Mouse (Mus musculus): ENCODE measurements around the gene BC067074.
A peak's percentile ranks its signal among the peaks of the same experiment; 100 is the strongest.

The BC067074 gene

GRCm38 (mm10) chr13:113321972-113322371, 29.0 kb downstream of the BC067074 start:
- DNase-seq (ENCODE audit: low spot score in 2 of 2): peak in 1 of 2 experiments; percentile 58

GRCm38 (mm10) chr13:113324241-113324640, 31.3 kb downstream of the BC067074 start:
- DNase-seq (ENCODE audit: low spot score in 2 of 2): no peak

GRCm38 (mm10) chr13:113325678-113326077, 32.7 kb downstream of the BC067074 start:
- DNase-seq (ENCODE audit: low spot score in 2 of 2): no peak

- no peak for DNase-seq (ENCODE audit: low spot score in 2 of 2)
Observed at GRCm38 (mm10) chr13:113332256-113332655, 39.3 kb downstream of the BC067074 start.

GRCm38 (mm10) chr13:113333374-113333773, 40.4 kb downstream of the BC067074 start:
- no peak for DNase-seq (ENCODE audit: low spot score in 2 of 2)

- no peak for DNase-seq (ENCODE audit: low spot score in 2 of 2)
Observed at GRCm38 (mm10) chr13:113333931-113334330, 41.0 kb downstream of the BC067074 start.

- no peak for DNase-seq (ENCODE audit: low spot score in 2 of 2)
Observed at GRCm38 (mm10) chr13:113334773-113335172, 41.8 kb downstream of the BC067074 start.

- DNase-seq (ENCODE audit: low spot score in 2 of 2): peak in 1 of 2 experiments; percentile 82
Observed at GRCm38 (mm10) chr13:113337223-113337858, 44.4 kb downstream of the BC067074 start.

GRCm38 (mm10) chr13:113340644-113341043, 47.7 kb downstream of the BC067074 start:
- no peak for DNase-seq (ENCODE audit: low spot score in 2 of 2)

- DNase-seq (ENCODE audit: low spot score in 2 of 2): no peak
Observed at GRCm38 (mm10) chr13:113341161-113341560, 48.2 kb downstream of the BC067074 start.

- no peak for DNase-seq (ENCODE audit: low spot score in 2 of 2)
Observed at GRCm38 (mm10) chr13:113342355-113342919, 49.5 kb downstream of the BC067074 start.

GRCm38 (mm10) chr13:113350743-113351430, 57.9 kb downstream of the BC067074 start:
- no peak for DNase-seq (ENCODE audit: low spot score in 2 of 2)

- DNase-seq (ENCODE audit: low spot score in 2 of 2): no peak
Observed at GRCm38 (mm10) chr13:113353546-113353945, 60.6 kb downstream of the BC067074 start.

- no peak for DNase-seq (ENCODE audit: low spot score in 2 of 2)
Observed at GRCm38 (mm10) chr13:113353955-113354354, 61.0 kb downstream of the BC067074 start.

GRCm38 (mm10) chr13:113355022-113355421, 62.1 kb downstream of the BC067074 start:
- no peak for DNase-seq (ENCODE audit: low spot score in 2 of 2)

- DNase-seq (ENCODE audit: low spot score in 2 of 2): no peak
Observed at GRCm38 (mm10) chr13:113357438-113358144, 64.6 kb downstream of the BC067074 start.

- no peak for DNase-seq (ENCODE audit: low spot score in 2 of 2)
Observed at GRCm38 (mm10) chr13:113359676-113360075, 66.7 kb downstream of the BC067074 start.

- no peak for DNase-seq (ENCODE audit: low spot score in 2 of 2)
Observed at GRCm38 (mm10) chr13:113365976-113366375, 73.0 kb downstream of the BC067074 start.

- no peak for DNase-seq (ENCODE audit: low spot score in 2 of 2)
Observed at GRCm38 (mm10) chr13:113368931-113369579, 76.1 kb downstream of the BC067074 start.

- DNase-seq (ENCODE audit: low spot score in 2 of 2): no peak
Observed at GRCm38 (mm10) chr13:113369622-113370021, 76.7 kb downstream of the BC067074 start.

- no peak for DNase-seq (ENCODE audit: low spot score in 2 of 2)
Observed at GRCm38 (mm10) chr13:113373291-113374083, 80.5 kb downstream of the BC067074 start.

All from left cerebral cortex, adult 9 months (tissue).